Comparison of ENCODE assay signal across 10 mouse cellular contexts in genomic region chr2:33878437-33878836, GRCm38 (mm10). TPM values are rescaled to one million over a fixed set of nuclear protein-coding genes. Genes with fewer than 3 reads are reported as not detected.
DNase-seq lines count a peak whose midpoint lies in the region; ATAC-seq and TF ChIP-seq lines count a peak whose summit lies in the region.
"Had no signal": no experiment of that assay in that cellular context is flagged by ENCODE, and none has a peak within 500 bp of the region (broad histone marks: within the 10 kb centered on the region; RNA-seq: fewer than 3 reads in every experiment).

No protein-coding gene starts in this region.

- no peaks in the 10 kb centered on the region for H3K9me3 ChIP-seq in heart, embryonic 10.5 days
- H3K9me3 ChIP-seq in forebrain, postnatal 0 days (ENCODE audit: low read length): no peaks in the 10 kb centered on the region
- no peaks in the 10 kb centered on the region for H3K9me3 ChIP-seq in midbrain, embryonic 15.5 days

- H3K4me3 ChIP-seq in heart, embryonic 10.5 days: no peak overlapping the region
- no peak overlapping the region for H3K4me3 ChIP-seq in forebrain, postnatal 0 days (ENCODE audit: low read depth, low read length)
- no peak overlapping the region for H3K4me3 ChIP-seq in midbrain, embryonic 15.5 days
- H3K4me3 ChIP-seq in left cerebral cortex, adult 2 months: no peak overlapping the region

- intact Hi-C loops in left cerebral cortex, adult 2 months (cut with DNase I): no loop called here

- peaks cover 65% of the 10 kb centered on the region for H3K4me1 ChIP-seq in heart, embryonic 10.5 days
- peaks cover 33% of the 10 kb centered on the region for H3K4me1 ChIP-seq in forebrain, postnatal 0 days (ENCODE audit: insufficient read depth)
- H3K4me1 ChIP-seq in midbrain, embryonic 15.5 days: peaks cover 64% of the 10 kb centered on the region

- peaks cover 9% of the 10 kb centered on the region; the same call in 1 of the 2 replicates for H3K36me3 ChIP-seq in heart, embryonic 10.5 days
- peaks cover 6% of the 10 kb centered on the region for H3K36me3 ChIP-seq in forebrain, postnatal 0 days (ENCODE audit: insufficient read depth)
- peaks cover 6% of the 10 kb centered on the region for H3K36me3 ChIP-seq in midbrain, embryonic 15.5 days (replicated peaks)

- H3K4me2 ChIP-seq in forebrain, postnatal 0 days (ENCODE audit: low read depth): no peak overlapping the region
- no peak overlapping the region for H3K4me2 ChIP-seq in midbrain, embryonic 15.5 days

- TF ChIP-seq CTCF in forebrain, postnatal 0 days (IDR thresholded peaks at IDR 0.05; ENCODE audit: low read depth): no peak
- no peak for TF ChIP-seq CTCF in left cerebral cortex, adult 2 months (IDR thresholded peaks at IDR 0.05)

- no peak overlapping the region for H3K9ac ChIP-seq in forebrain, postnatal 0 days
- peak overlapping the region; percentile 25; the same call in 1 of the 2 replicates for H3K9ac ChIP-seq in midbrain, embryonic 15.5 days

- ATAC-seq in CD4-positive, CD25-positive, alpha-beta regulatory T cell, adult 4 months: peak; percentile 56
- no peak for ATAC-seq in forebrain, postnatal 0 days
- peak; percentile 49; the same call in 1 of the 2 replicates for ATAC-seq in midbrain, embryonic 15.5 days (replicated peaks)

- 31% methylated on average over 11 of the region's 11 CpGs for WGBS in heart, embryonic 10.5 days
- 11% methylated on average over 11 of the region's 11 CpGs for WGBS in forebrain, postnatal 0 days
- 7% methylated on average over 11 of the region's 11 CpGs for WGBS in midbrain, embryonic 15.5 days

- DNase-seq in heart, embryonic 10.5 days (ENCODE audit: low spot score): no peak
- no peak for DNase-seq in heart, adult 11 months
- DNase-seq in forebrain, postnatal 0 days: peak; percentile 29
- DNase-seq in left cerebral cortex, adult 2 months (ENCODE audit: extremely low spot score in 1 of 2, low spot score in 2 of 2): no peak
- no peak for DNase-seq in left cerebral cortex, adult 9 months (ENCODE audit: low spot score in 2 of 2)
- DNase-seq in right cerebral cortex, postnatal 14 days: no peak

- H3K27me3 ChIP-seq in heart, embryonic 10.5 days (ENCODE audit: insufficient read depth, poor library complexity, severe bottlenecking): peaks cover 38% of the 10 kb centered on the region; the same call in 1 of the 2 replicates
- no peaks in the 10 kb centered on the region for H3K27me3 ChIP-seq in forebrain, postnatal 0 days (ENCODE audit: insufficient read depth, low read length)
- H3K27me3 ChIP-seq in midbrain, embryonic 15.5 days (replicated peaks): no peaks in the 10 kb centered on the region

- H3K27ac ChIP-seq in heart, embryonic 10.5 days: peak overlapping the region; percentile 63; the same call in 1 of the 2 replicates
- H3K27ac ChIP-seq in forebrain, postnatal 0 days (ENCODE audit: low read depth, low read length): peak overlapping the region; percentile 95
- H3K27ac ChIP-seq in midbrain, embryonic 15.5 days: peak overlapping the region; percentile 94
- H3K27ac ChIP-seq in left cerebral cortex, adult 2 months: no peak overlapping the region
- H3K27ac ChIP-seq: kidney, postnatal 0 days; macrophage had no signal

RNA-seq across cellular contexts. Expression of gene Mvb12b, which starts 9.3 kb away (rescaled TPM):
- polyA plus RNA-seq in heart, embryonic 10.5 days (2016; fragmentation: Nextera tagmentation; extraction: Ambion mirVana): 10.0 and 16.6 TPM in 2 replicates
- polyA plus RNA-seq in CD4-positive, CD25-positive, alpha-beta regulatory T cell, adult 4 months (2017; shearing (Covaris generic)): 1 to 10 TPM; 1.7 to 2.7 TPM
- 107 and 141 TPM in 2 replicates for total RNA-seq in forebrain, postnatal 0 days (2014; rRNA removed)
- 72.0 and 82.8 TPM in 2 replicates for polyA plus RNA-seq in forebrain, postnatal 0 days (2015; fragmentation: Nextera tagmentation; extraction: Ambion mirVana)
- polyA plus RNA-seq in midbrain, embryonic 15.5 days (2015; fragmentation: Nextera tagmentation; extraction: Ambion mirVana): 67.0 and 69.2 TPM in 2 replicates
- 10 to 100 TPM; 74.6 to 78.4 TPM for total RNA-seq in left cerebral cortex, adult 2 months (2021)
